Mouse (Mus musculus): ENCODE data around the gene Mgat4e. TPM values are rescaled to one million over a fixed set of nuclear protein-coding genes. Genes with fewer than 3 reads are reported as not detected.

Mgat4e gene
- polyA plus RNA-seq, 1 experiment from 2014 or later = not detected

- no peak overlapping the region for H3K9ac ChIP-seq
- no peaks in the 10 kb centered on the region for H3K9me3 ChIP-seq
- no peak overlapping the region for H3K4me3 ChIP-seq
- H3K36me3 ChIP-seq (replicated peaks) = peaks cover 3% of the 10 kb centered on the region; the same call in 1 of the 2 replicates
- H3K27me3 ChIP-seq (replicated peaks) = no peaks in the 10 kb centered on the region
- H3K27ac ChIP-seq = no peak overlapping the region
- WGBS = 100% methylated on average over 1 of the region's 1 CpGs
- no peak for ATAC-seq (replicated peaks)
- H3K4me2 ChIP-seq = no peak overlapping the region
- peaks cover 4% of the 10 kb centered on the region for H3K4me1 ChIP-seq
These were observed 48.6 kb downstream of the Mgat4e start for GRCm38 (mm10) chr1:134500916-134501315.

DNA sequence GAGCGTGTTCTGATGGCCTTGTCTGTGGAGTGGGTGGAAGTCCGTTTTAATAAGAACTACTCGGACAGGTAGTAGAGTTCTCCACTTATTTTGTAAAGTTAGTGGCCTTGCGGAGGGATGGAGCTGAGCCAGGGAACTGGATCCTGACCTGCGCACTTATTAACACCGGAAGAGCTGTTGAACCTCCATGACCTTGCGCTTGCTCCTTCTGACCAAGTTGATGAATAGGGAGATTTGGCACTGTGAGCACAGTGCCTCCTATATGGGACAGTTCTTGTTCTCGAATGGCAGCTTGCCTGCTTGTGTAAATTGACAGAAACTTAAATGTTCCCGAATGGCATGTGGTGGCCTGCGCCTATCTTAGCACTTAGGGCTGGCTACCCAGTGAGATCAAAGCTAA is 53.5 kb downstream of the Mgat4e start:
- H3K27me3 ChIP-seq (replicated peaks) = no peaks in the 10 kb centered on the region
- H3K9ac ChIP-seq = no peak overlapping the region
- peak overlapping the region; percentile 73; the same call in 1 of the 2 replicates for H3K4me2 ChIP-seq
- no peaks in the 10 kb centered on the region for H3K36me3 ChIP-seq (replicated peaks)
- no peak for ATAC-seq (replicated peaks)
- WGBS = 89% methylated on average over 10 of the region's 10 CpGs
- no peak overlapping the region for H3K4me3 ChIP-seq
- H3K4me1 ChIP-seq = peaks cover 17% of the 10 kb centered on the region
- H3K9me3 ChIP-seq = no peaks in the 10 kb centered on the region
- H3K27ac ChIP-seq = no peak overlapping the region

GRCm38 (mm10) chr1:134495216-134495539 is 54.3 kb downstream of the Mgat4e start:
- ATAC-seq (replicated peaks) = no peak
- Histone ChIP-seq H3K36me3 (replicated peaks) (peaks cover 3% of the 10 kb centered on the region; the same call in 1 of the 2 replicates), H3K4me1 (peaks cover 17% of the 10 kb centered on the region), H3K9ac (peak overlapping the region; percentile 54), H3K27me3 (replicated peaks) (no peaks in the 10 kb centered on the region), H3K27ac (peak overlapping the region; percentile 92), H3K9me3 (no peaks in the 10 kb centered on the region), H3K4me2 (peak overlapping the region; percentile 73), H3K4me3 (peak overlapping the region; percentile 54)
- 22% methylated on average over 5 of the region's 5 CpGs for WGBS

GRCm38 (mm10) chr1:134494428-134495215 is 54.9 kb downstream of the Mgat4e start, which contains the start of gene Rabif:
Rabif (plus strand) TSS chr1:134494648.
- Histone ChIP-seq H3K27me3 (replicated peaks) (no peaks in the 10 kb centered on the region), H3K36me3 (replicated peaks) (peaks cover 8% of the 10 kb centered on the region; the same call in 1 of the 2 replicates), H3K4me2 (peak within 1 kb of the TSS; percentile 73), H3K9ac (peak within 1 kb of the TSS; percentile 55), H3K4me1 (peaks cover 17% of the 10 kb centered on the region), H3K4me3 (peak within 1 kb of the TSS; percentile 54), H3K9me3 (no peaks in the 10 kb centered on the region), H3K27ac (peak within 1 kb of the TSS; percentile 92)
- WGBS = under 1% methylated on average over 58 of the region's 58 CpGs
- ATAC-seq (replicated peaks) = peak; percentile 99

DNA sequence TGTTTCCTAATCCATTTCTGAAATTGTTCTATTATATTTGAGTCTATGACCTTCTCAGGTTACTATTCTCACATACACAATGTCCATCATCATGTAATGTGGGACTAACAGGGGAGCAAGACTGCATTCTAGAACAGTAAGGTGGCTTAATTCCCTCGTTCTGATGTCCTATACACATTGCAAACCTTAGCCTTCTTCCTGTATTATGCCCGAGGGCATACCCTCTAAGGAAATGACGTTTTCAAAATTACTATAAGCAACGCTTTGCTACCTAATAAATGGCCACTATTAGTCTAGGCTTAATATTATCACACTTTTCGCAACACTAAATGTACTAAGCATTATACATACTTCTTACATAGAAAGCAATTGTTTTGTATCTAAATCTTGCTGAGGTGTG is 55.5 kb downstream of the Mgat4e start:
- Histone ChIP-seq H3K27me3 (replicated peaks) (no peaks in the 10 kb centered on the region), H3K4me1 (peaks cover 17% of the 10 kb centered on the region), H3K4me3 (peak overlapping the region; percentile 54), H3K27ac (peak overlapping the region; percentile 92), H3K4me2 (peak overlapping the region; percentile 73), H3K9ac (peak overlapping the region; percentile 55), H3K36me3 (replicated peaks) (peaks cover 10% of the 10 kb centered on the region; the same call in 1 of the 2 replicates), H3K9me3 (no peaks in the 10 kb centered on the region)
- ATAC-seq (replicated peaks) = no peak; the same call in 1 of the 2 replicates
- WGBS = 25% methylated on average over 5 of the region's 5 CpGs

DNA sequence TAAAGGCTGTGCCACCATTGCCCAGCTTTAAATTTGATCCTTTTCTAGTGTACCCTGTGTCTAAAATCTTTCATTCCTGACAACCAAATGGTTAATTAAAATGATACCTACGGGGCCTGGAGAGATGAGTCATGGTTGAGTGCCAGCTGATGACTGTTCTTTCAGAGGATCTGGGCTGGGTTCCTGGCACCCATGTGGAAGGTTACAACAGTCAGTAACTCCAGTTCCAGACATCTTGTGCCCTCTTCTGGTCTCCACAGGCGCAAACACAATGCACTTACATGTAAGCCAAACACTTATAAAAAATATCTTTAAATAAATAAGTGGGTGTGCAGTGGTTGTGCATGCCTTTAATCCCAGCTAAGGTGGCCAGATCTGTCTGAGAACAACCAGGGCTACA is 56.0 kb downstream of the Mgat4e start:
- Histone ChIP-seq H3K9me3 (no peaks in the 10 kb centered on the region), H3K4me2 (peak overlapping the region; percentile 73; the same call in 1 of the 2 replicates), H3K9ac (no peak overlapping the region), H3K36me3 (replicated peaks) (peaks cover 12% of the 10 kb centered on the region; the same call in 1 of the 2 replicates), H3K4me1 (peaks cover 17% of the 10 kb centered on the region), H3K4me3 (peak overlapping the region; percentile 54; the same call in 1 of the 2 replicates), H3K27me3 (replicated peaks) (no peaks in the 10 kb centered on the region), H3K27ac (no peak overlapping the region; the same call in 1 of the 2 replicates)
- ATAC-seq (replicated peaks) = no peak
- 88% methylated on average over 2 of the region's 2 CpGs for WGBS

GRCm38 (mm10) chr1:134492276-134492675 is 57.2 kb downstream of the Mgat4e start:
- H3K9me3 ChIP-seq = no peaks in the 10 kb centered on the region
- H3K27me3 ChIP-seq (replicated peaks) = no peaks in the 10 kb centered on the region
- H3K4me2 ChIP-seq = no peak overlapping the region
- H3K9ac ChIP-seq = no peak overlapping the region
- ATAC-seq (replicated peaks) = no peak
- peaks cover 20% of the 10 kb centered on the region; the same call in 1 of the 2 replicates for H3K36me3 ChIP-seq (replicated peaks)
- no peak overlapping the region for H3K27ac ChIP-seq
- WGBS = 75% methylated on average over 7 of the region's 7 CpGs
- peaks cover 17% of the 10 kb centered on the region for H3K4me1 ChIP-seq
- H3K4me3 ChIP-seq = no peak overlapping the region

Other genes starting within 250 kb of the Mgat4e start
- 18.9 and 20.4 TPM in 2 replicates for gene Ppfia4, start 216.8 kb downstream of the Mgat4e start, polyA plus RNA-seq (2015; fragmentation: Nextera tagmentation; extraction: Ambion mirVana)
- 144 and 147 TPM in 2 replicates for gene Tmem183a, start 187.7 kb downstream of the Mgat4e start, polyA plus RNA-seq (2015; fragmentation: Nextera tagmentation; extraction: Ambion mirVana)
- not detected in 2 replicates for gene 4933406M09Rik, start 163.7 kb downstream of the Mgat4e start, polyA plus RNA-seq (2015; fragmentation: Nextera tagmentation; extraction: Ambion mirVana)
- 12.6 and 13.3 TPM in 2 replicates for gene Cyb5r1, start 144.1 kb downstream of the Mgat4e start, polyA plus RNA-seq (2015; fragmentation: Nextera tagmentation; extraction: Ambion mirVana)
- 76.0 and 82.4 TPM in 2 replicates for gene Adipor1, start 134.3 kb downstream of the Mgat4e start, polyA plus RNA-seq (2015; fragmentation: Nextera tagmentation; extraction: Ambion mirVana)
- gene Klhl12, start 94.2 kb downstream of the Mgat4e start, polyA plus RNA-seq (2015; fragmentation: Nextera tagmentation; extraction: Ambion mirVana) = 37.0 and 37.7 TPM in 2 replicates
- gene Rabif, start 55.0 kb downstream of the Mgat4e start, polyA plus RNA-seq (2015; fragmentation: Nextera tagmentation; extraction: Ambion mirVana) = 69.5 and 70.7 TPM in 2 replicates
- gene Kdm5b, start 10.5 kb upstream of the Mgat4e start, polyA plus RNA-seq (2015; fragmentation: Nextera tagmentation; extraction: Ambion mirVana) = 83.9 and 87.1 TPM in 2 replicates
- gene Syt2, start 97.0 kb upstream of the Mgat4e start, polyA plus RNA-seq (2015; fragmentation: Nextera tagmentation; extraction: Ambion mirVana) = 3.0 and 3.2 TPM in 2 replicates